Mouse (Mus musculus): ENCODE results near the gene Efnb3. TPM values are rescaled to one million over a fixed set of nuclear protein-coding genes. Genes with fewer than 3 reads are reported as not detected.
A peak's percentile ranks its signal among the peaks of the same experiment; 100 is the strongest.

The Efnb3 gene
- polyA plus RNA-seq, 1 experiment, result 77.1 TPM

GRCm38 (mm10) chr11:69558756-69559155, 1.2 kb downstream of the Efnb3 start:
- no peak overlapping the region for H3K27ac ChIP-seq (ENCODE audit: insufficient read depth, low read length)
- peak overlapping the region; percentile 48 for H3K4me3 ChIP-seq (ENCODE audit: insufficient read depth, low read length)
- no peaks in the 10 kb centered on the region for H3K4me1 ChIP-seq (ENCODE audit: control insufficient read depth, insufficient read depth, low read length)
- TF ChIP-seq POLR2A (IDR thresholded peaks at IDR 0.05; ENCODE audit: extremely low read depth, insufficient read depth, low read length), result no peak
- no peak for TF ChIP-seq CTCF (IDR thresholded peaks at IDR 0.05; ENCODE audit: extremely low read depth, insufficient read depth, low read length)

- no peak overlapping the region for H3K27ac ChIP-seq (ENCODE audit: insufficient read depth, low read length)
- peak overlapping the region; percentile 48 for H3K4me3 ChIP-seq (ENCODE audit: insufficient read depth, low read length)
- H3K4me1 ChIP-seq (ENCODE audit: control insufficient read depth, insufficient read depth, low read length), result peaks cover 5% of the 10 kb centered on the region
- no peak for TF ChIP-seq CTCF (IDR thresholded peaks at IDR 0.05; ENCODE audit: extremely low read depth, insufficient read depth, low read length)
- TF ChIP-seq POLR2A (IDR thresholded peaks at IDR 0.05; ENCODE audit: extremely low read depth, insufficient read depth, low read length), result no peak
These were observed 2.5 kb downstream of the Efnb3 start for GRCm38 (mm10) chr11:69557381-69557958.

- Histone ChIP-seq H3K27ac (ENCODE audit: insufficient read depth, low read length) (no peak overlapping the region), H3K4me1 (ENCODE audit: control insufficient read depth, insufficient read depth, low read length) (peaks cover 5% of the 10 kb centered on the region), H3K4me3 (ENCODE audit: insufficient read depth, low read length) (no peak overlapping the region)
- no peak for TF ChIP-seq CTCF (IDR thresholded peaks at IDR 0.05; ENCODE audit: extremely low read depth, insufficient read depth, low read length)
- TF ChIP-seq POLR2A (IDR thresholded peaks at IDR 0.05; ENCODE audit: extremely low read depth, insufficient read depth, low read length), result no peak
These were observed 5.4 kb downstream of the Efnb3 start for GRCm38 (mm10) chr11:69554539-69555140.

GRCm38 (mm10) chr11:69553341-69553721, 6.7 kb downstream of the Efnb3 start:
- Histone ChIP-seq H3K27ac (ENCODE audit: insufficient read depth, low read length) (peak overlapping the region; percentile 73; the same call in 1 of the 2 replicates), H3K4me1 (ENCODE audit: control insufficient read depth, insufficient read depth, low read length) (peaks cover 5% of the 10 kb centered on the region), H3K4me3 (ENCODE audit: insufficient read depth, low read length) (no peak overlapping the region)
- TF ChIP-seq POLR2A (IDR thresholded peaks at IDR 0.05; ENCODE audit: extremely low read depth, insufficient read depth, low read length), result no peak
- TF ChIP-seq CTCF (IDR thresholded peaks at IDR 0.05; ENCODE audit: extremely low read depth, insufficient read depth, low read length), result no peak

GRCm38 (mm10) chr11:69552622-69553340, 7.2 kb downstream of the Efnb3 start:
- Histone ChIP-seq H3K4me1 (ENCODE audit: control insufficient read depth, insufficient read depth, low read length) (peaks cover 5% of the 10 kb centered on the region), H3K4me3 (ENCODE audit: insufficient read depth, low read length) (no peak overlapping the region), H3K27ac (ENCODE audit: insufficient read depth, low read length) (peak overlapping the region; percentile 73)
- TF ChIP-seq CTCF (IDR thresholded peaks at IDR 0.05; ENCODE audit: extremely low read depth, insufficient read depth, low read length), result no peak
- TF ChIP-seq POLR2A (IDR thresholded peaks at IDR 0.05; ENCODE audit: extremely low read depth, insufficient read depth, low read length), result 0 out of 2 replicates have a peak, but pooled peaks have one; percentile 19

- TF ChIP-seq CTCF (IDR thresholded peaks at IDR 0.05; ENCODE audit: extremely low read depth, insufficient read depth, low read length) (no peak), POLR2A (IDR thresholded peaks at IDR 0.05; ENCODE audit: extremely low read depth, insufficient read depth, low read length) (no peak)
- no peak overlapping the region for H3K27ac ChIP-seq (ENCODE audit: insufficient read depth, low read length)
- H3K4me1 ChIP-seq (ENCODE audit: control insufficient read depth, insufficient read depth, low read length), result peaks cover 5% of the 10 kb centered on the region
- no peak overlapping the region for H3K4me3 ChIP-seq (ENCODE audit: insufficient read depth, low read length)
These were observed 8.7 kb downstream of the Efnb3 start for GRCm38 (mm10) chr11:69551310-69551709.

GRCm38 (mm10) chr11:69549060-69549656, 10.8 kb downstream of the Efnb3 start, which contains the start of gene Dnah2:
Gene Dnah2, minus strand, starts transcription at chr11:69549110.
- H3K27ac ChIP-seq (ENCODE audit: insufficient read depth, low read length), result no peak within 1 kb of the TSS
- TF ChIP-seq POLR2A (IDR thresholded peaks at IDR 0.05; ENCODE audit: extremely low read depth, insufficient read depth, low read length) (no peak), CTCF (IDR thresholded peaks at IDR 0.05; ENCODE audit: extremely low read depth, insufficient read depth, low read length) (no peak)

GRCm38 (mm10) chr11:69547071-69547470, 12.9 kb downstream of the Efnb3 start:
- H3K4me3 ChIP-seq (ENCODE audit: insufficient read depth, low read length), result peak overlapping the region; percentile 44; the same call in 1 of the 2 replicates
- H3K4me1 ChIP-seq (ENCODE audit: control insufficient read depth, insufficient read depth, low read length), result no peaks in the 10 kb centered on the region
- no peak overlapping the region for H3K27ac ChIP-seq (ENCODE audit: insufficient read depth, low read length)
- TF ChIP-seq POLR2A (IDR thresholded peaks at IDR 0.05; ENCODE audit: extremely low read depth, insufficient read depth, low read length), result no peak
- peak; percentile 33 for TF ChIP-seq CTCF (IDR thresholded peaks at IDR 0.05; ENCODE audit: extremely low read depth, insufficient read depth, low read length)

More at GRCm38 (mm10) chr11:69549060-69549656, 10.8 kb downstream of the Efnb3 start, which contains the start of gene Dnah2:
- Histone ChIP-seq H3K4me3 (ENCODE audit: insufficient read depth, low read length) (no peak within 1 kb of the TSS), H3K4me1 (ENCODE audit: control insufficient read depth, insufficient read depth, low read length) (peaks cover 5% of the 10 kb centered on the region)

GRCm38 (mm10) chr11:69546423-69547053, 13.5 kb downstream of the Efnb3 start:
- Histone ChIP-seq H3K4me1 (ENCODE audit: control insufficient read depth, insufficient read depth, low read length) (no peaks in the 10 kb centered on the region), H3K4me3 (ENCODE audit: insufficient read depth, low read length) (peak overlapping the region; percentile 44), H3K27ac (ENCODE audit: insufficient read depth, low read length) (peak overlapping the region; percentile 73)
- no peak for TF ChIP-seq POLR2A (IDR thresholded peaks at IDR 0.05; ENCODE audit: extremely low read depth, insufficient read depth, low read length)
- 0 out of 2 replicates have a peak, but pooled peaks have one; percentile 21 for TF ChIP-seq CTCF (IDR thresholded peaks at IDR 0.05; ENCODE audit: extremely low read depth, insufficient read depth, low read length)

Measured in cortical plate, adult 2 months (tissue).